Mouse (Mus musculus): ENCODE data around the gene Oxnad1.

DNA sequence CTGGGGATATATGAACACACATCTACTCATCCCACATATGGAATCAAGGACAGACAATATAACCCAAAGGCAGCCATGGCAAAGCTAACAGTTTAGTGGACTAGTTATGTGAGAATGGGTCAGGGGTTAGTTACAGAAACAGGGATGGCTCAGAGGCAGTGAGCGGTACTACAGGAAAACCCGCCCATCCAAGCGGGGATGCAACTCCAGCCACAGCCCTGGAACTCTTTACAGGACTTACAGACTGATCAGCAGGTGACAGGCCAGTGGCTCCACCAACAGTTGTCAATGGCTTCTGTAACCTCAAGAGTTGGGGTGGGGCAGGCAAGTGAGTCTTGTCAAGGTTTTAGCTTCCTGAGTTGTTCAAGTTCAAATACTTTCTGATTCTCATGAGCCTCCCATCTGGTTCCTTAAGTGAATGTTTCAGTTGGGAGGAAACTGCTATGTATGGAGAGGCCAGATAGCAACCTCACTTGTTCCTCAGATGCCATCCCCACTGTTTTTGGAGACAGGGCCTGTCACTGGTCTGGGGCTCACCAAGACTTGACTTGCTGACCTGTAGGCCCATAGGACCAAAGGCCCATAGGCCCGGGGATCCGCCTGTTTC, 55.3 kb downstream of the Oxnad1 start:
- TF ChIP-seq CTCF (conservative IDR thresholded peaks at IDR 0.05 in 1 of 2, IDR thresholded peaks at IDR 0.05 in 1 of 2; ENCODE audit: low read depth in 2 of 2, low read length in 2 of 2) (no peak), POLR2A (IDR thresholded peaks at IDR 0.05; ENCODE audit: low read depth, low read length) (no peak), JUND (conservative IDR thresholded peaks at IDR 0.05; ENCODE audit: low read depth, low read length) (no peak), E2F4 (IDR thresholded peaks at IDR 0.05; ENCODE audit: insufficient replicate concordance, low read depth, low read length) (no peak), JUN (IDR thresholded peaks at IDR 0.05; ENCODE audit: insufficient read depth, low read depth, low read length) (no peak), EP300 (IDR thresholded peaks at IDR 0.05; ENCODE audit: low read length) (no peak)
